Mouse (Mus musculus) liver, embryonic 14.5 days (tissue): ENCODE measurements around the gene 9530068E07Rik. TPM values are rescaled to one million over a fixed set of nuclear protein-coding genes. Genes with fewer than 3 reads are reported as not detected.
A peak's percentile ranks its signal among the peaks of the same experiment; 100 is the strongest.

Experiments
- ATAC-seq: fragments of 200-750 bp; cut with Nextera tagmentation; 2 replicates; pipeline ENCODE4 v1.8.0; 2017; ENCODE audit warnings: moderate number of reproducible peaks, mild to moderate bottlenecking, moderate library complexity; ENCODE audit not compliant: insufficient read depth
- DNase-seq, 3 experiments: peaks; one replicate each; pipeline ENCODE4 v3.0.0-alpha.2; 2012 to 2013; ENCODE audit warnings: low read depth in 3 of 3, low spot score in 3 of 3
- H3K27ac ChIP-seq: fragments of 300-500 bp; sonication (generic); 2 replicates; pipeline ENCODE4 v1.5.1; 2014; ENCODE audit warnings: moderate library complexity, mild to moderate bottlenecking, control low read depth, inconsistent platforms
- H3K27me3 ChIP-seq: fragments of 300-500 bp; sonication (generic); 2 replicates; pipeline ENCODE4 v1.6.1; 2014; ENCODE audit warnings: mild to moderate bottlenecking, low read length, moderate library complexity; ENCODE audit not compliant: control insufficient read depth, insufficient read depth
- H3K36me3 ChIP-seq: fragments of 300-500 bp; sonication (generic); replicated peaks from 2 replicates; pipeline ENCODE4 v1.6.1; 2014; ENCODE audit warnings: low read depth; ENCODE audit not compliant: control insufficient read depth, insufficient read depth
- H3K4me1 ChIP-seq, 2 experiments: fragments of 200-500 bp in 1 of 2; fragments of 300-500 bp in 1 of 2; sonication (generic) in 1 of 2; replicated peaks; 2 replicates each; pipeline ENCODE4 v1.6.1; 2012 to 2014; ENCODE audit warnings: antibody characterized with exemption in 1 of 2, inconsistent platforms in 1 of 2, low read length in 1 of 2; ENCODE audit not compliant: control insufficient read depth in 2 of 2, insufficient read depth in 2 of 2
- H3K4me2 ChIP-seq: fragments of 300-500 bp; sonication (generic); 2 replicates; pipeline ENCODE4 v1.6.1; 2014; ENCODE audit warnings: low read depth, mild to moderate bottlenecking, control low read depth, moderate library complexity
- H3K4me3 ChIP-seq, 2 experiments: fragments of 200-500 bp in 1 of 2; fragments of 300-500 bp in 1 of 2; sonication (generic) in 1 of 2; 2 replicates each; pipeline ENCODE4 v1.5.1; 2012 to 2014; ENCODE audit warnings: low read depth in 2 of 2, low read length in 2 of 2, mild to moderate bottlenecking in 2 of 2, control low read depth in 1 of 2, inconsistent platforms in 1 of 2, moderate library complexity in 1 of 2; ENCODE audit not compliant: insufficient read depth in 1 of 2
- H3K9ac ChIP-seq: fragments of 300-500 bp; sonication (generic); replicated peaks from 2 replicates; pipeline ENCODE4 v1.6.1; 2014; ENCODE audit warnings: mild to moderate bottlenecking, control low read depth, moderate library complexity
- H3K9me3 ChIP-seq: fragments of 300-500 bp; sonication (generic); 2 replicates; pipeline ENCODE4 v1.6.1; 2016; ENCODE audit warnings: low read length, mixed read lengths; ENCODE audit not compliant: control insufficient read depth
- CTCF ChIP-seq: IDR thresholded peaks from 2 replicates; pipeline ENCODE4 v1.5.1; 2016; ENCODE audit warnings: antibody characterized with exemption, low read depth, control low read depth
- EP300 ChIP-seq: IDR thresholded peaks from 2 replicates; pipeline ENCODE4 v1.6.1; 2016; ENCODE audit warnings: antibody characterized with exemption, low read depth
- WGBS: fragments of 180-500 bp; shearing (Covaris S2); extraction: QIAGEN DNeasy Blood & Tissue Kit; methylation state at CpG from one replicate; pipeline ENCODE4 v1.1.7; 2014; ENCODE audit not compliant: insufficient replicate concordance; 5-methylcytosine and 5-hydroxymethylcytosine counted together
- polyA plus RNA-seq, 2 experiments: library from polyadenylated mRNA; depleted of rRNA in 1 of 2; stranded (reverse) in 1 of 2; unstranded in 1 of 2; fragments of >200 nt; fragmentation: Nextera tagmentation in 1 of 2; extraction: Ambion mirVana in 1 of 2; gene quantifications; 2 replicates each; pipeline versions ENCODE4 v1.2.1 to v1.2.3; 2012 to 2014

The 9530068E07Rik gene
- polyA plus RNA-seq (2012; rRNA removed) (26.6 and 31.3 TPM in 2 replicates), polyA plus RNA-seq (2014; fragmentation: Nextera tagmentation; extraction: Ambion mirVana) (44.7 and 49.8 TPM in 2 replicates)

- under 1% methylated on average over 38 of the region's 38 CpGs for WGBS
- H3K4me1 ChIP-seq, result peaks cover 5 to 13% of the 10 kb centered on the region in 2 experiments
- peak; percentile 94 for ATAC-seq
Observed at GRCm38 (mm10) chr11:52395940-52396596, at the start of gene 9530068E07Rik. 9530068E07Rik (plus strand) TSS chr11:52396428.

GRCm38 (mm10) chr11:52346635-52347005, 49.6 kb upstream of the 9530068E07Rik start:
- peak overlapping the region; percentile 38 to 39 for H3K4me3 ChIP-seq
- H3K27ac ChIP-seq, result no peak overlapping the region
- H3K9me3 ChIP-seq, result no peaks in the 10 kb centered on the region
- no peaks in the 10 kb centered on the region for H3K27me3 ChIP-seq
- no peaks in the 10 kb centered on the region for H3K36me3 ChIP-seq
- H3K9ac ChIP-seq, result no peak overlapping the region
- no peak for TF ChIP-seq CTCF
- no peak for TF ChIP-seq EP300
- WGBS, result under 1% methylated on average over 12 of the region's 12 CpGs
- peaks cover 20 to 34% of the 10 kb centered on the region in 2 experiments for H3K4me1 ChIP-seq
- peak in 1 of 3 experiments; percentile 49 for DNase-seq
- peak; percentile 38; the same call in 1 of the 2 replicates for ATAC-seq
- H3K4me2 ChIP-seq, result peak overlapping the region; percentile 64

More at GRCm38 (mm10) chr11:52395940-52396596, at the start of gene 9530068E07Rik:
- Histone ChIP-seq H3K27ac (peak within 1 kb of the TSS; percentile 56), H3K4me3 (peak within 1 kb of the TSS; percentile 88 to 99), H3K36me3 (no peaks in the 10 kb centered on the region), H3K4me2 (peak within 1 kb of the TSS; percentile 61), H3K27me3 (no peaks in the 10 kb centered on the region), H3K9ac (peak within 1 kb of the TSS; percentile 98), H3K9me3 (no peaks in the 10 kb centered on the region)
- DNase-seq, result peak; percentile 90 to 92 (median 90)
- TF ChIP-seq CTCF (no peak), EP300 (no peak)

GRCm38 (mm10) chr11:52348156-52348555, 48.1 kb upstream of the 9530068E07Rik start:
- Histone ChIP-seq H3K27ac (no peak overlapping the region), H3K36me3 (no peaks in the 10 kb centered on the region), H3K4me3 (no peak overlapping the region), H3K27me3 (no peaks in the 10 kb centered on the region), H3K9me3 (no peaks in the 10 kb centered on the region), H3K4me2 (no peak overlapping the region), H3K4me1 (peaks cover 21 to 37% of the 10 kb centered on the region in 2 experiments), H3K9ac (no peak overlapping the region)
- DNase-seq (no peak), ATAC-seq (no peak)
- 64% methylated on average over 4 of the region's 4 CpGs for WGBS
- TF ChIP-seq EP300, result no peak
- no peak for TF ChIP-seq CTCF

GRCm38 (mm10) chr11:52348724-52349123, 47.5 kb upstream of the 9530068E07Rik start:
- Histone ChIP-seq H3K27ac (no peak overlapping the region), H3K36me3 (no peaks in the 10 kb centered on the region), H3K27me3 (no peaks in the 10 kb centered on the region), H3K9ac (no peak overlapping the region), H3K9me3 (no peaks in the 10 kb centered on the region), H3K4me3 (no peak overlapping the region), H3K4me2 (no peak overlapping the region), H3K4me1 (peaks cover 21 to 37% of the 10 kb centered on the region in 2 experiments)
- ATAC-seq (no peak), DNase-seq (no peak)
- WGBS, result 54% methylated on average over 3 of the region's 3 CpGs
- no peak for TF ChIP-seq EP300
- TF ChIP-seq CTCF, result peak; percentile 64

- peak; percentile 81 for ATAC-seq
- H3K9ac ChIP-seq, result no peak overlapping the region
Observed at GRCm38 (mm10) chr11:52350924-52351323, 45.3 kb upstream of the 9530068E07Rik start.

More at GRCm38 (mm10) chr11:52350924-52351323, 45.3 kb upstream of the 9530068E07Rik start:
- peak; percentile 53; the same call in 1 of the 2 replicates for TF ChIP-seq CTCF
- TF ChIP-seq EP300, result no peak
- Histone ChIP-seq H3K9me3 (no peaks in the 10 kb centered on the region; the same call in 1 of the 2 replicates), H3K27me3 (no peaks in the 10 kb centered on the region), H3K4me3 (no peak overlapping the region), H3K4me1 (peaks cover 17 to 23% of the 10 kb centered on the region in 2 experiments), H3K4me2 (peak overlapping the region; percentile 44), H3K36me3 (no peaks in the 10 kb centered on the region), H3K27ac (peak overlapping the region; percentile 12)
- DNase-seq, result peak; percentile 67 to 71 (median 70)
- WGBS, result 1% methylated on average over 9 of the region's 9 CpGs
